Mouse (Mus musculus) liver, embryonic 14.5 days (tissue): ENCODE results near the gene Timeless. TPM values are rescaled to one million over a fixed set of nuclear protein-coding genes. Genes with fewer than 3 reads are reported as not detected.
A peak's percentile ranks its signal among the peaks of the same experiment; 100 is the strongest.

ENCODE experiments used
- ATAC-seq: fragments of 200-750 bp; cut with Nextera tagmentation; 2 replicates; pipeline ENCODE4 v1.8.0; 2017; ENCODE audit warnings: moderate number of reproducible peaks, mild to moderate bottlenecking, moderate library complexity; ENCODE audit not compliant: insufficient read depth
- DNase-seq, 3 experiments: peaks; one replicate each; pipeline ENCODE4 v3.0.0-alpha.2; 2012 to 2013; ENCODE audit warnings: low read depth in 3 of 3, low spot score in 3 of 3
- H3K27ac ChIP-seq: fragments of 300-500 bp; sonication (generic); 2 replicates; pipeline ENCODE4 v1.5.1; 2014; ENCODE audit warnings: moderate library complexity, mild to moderate bottlenecking, control low read depth, inconsistent platforms
- H3K27me3 ChIP-seq: fragments of 300-500 bp; sonication (generic); 2 replicates; pipeline ENCODE4 v1.6.1; 2014; ENCODE audit warnings: mild to moderate bottlenecking, low read length, moderate library complexity; ENCODE audit not compliant: control insufficient read depth, insufficient read depth
- H3K36me3 ChIP-seq: fragments of 300-500 bp; sonication (generic); replicated peaks from 2 replicates; pipeline ENCODE4 v1.6.1; 2014; ENCODE audit warnings: low read depth; ENCODE audit not compliant: control insufficient read depth, insufficient read depth
- H3K4me1 ChIP-seq, 2 experiments: fragments of 200-500 bp in 1 of 2; fragments of 300-500 bp in 1 of 2; sonication (generic) in 1 of 2; replicated peaks; 2 replicates each; pipeline ENCODE4 v1.6.1; 2012 to 2014; ENCODE audit warnings: antibody characterized with exemption in 1 of 2, inconsistent platforms in 1 of 2, low read length in 1 of 2; ENCODE audit not compliant: control insufficient read depth in 2 of 2, insufficient read depth in 2 of 2
- H3K4me2 ChIP-seq: fragments of 300-500 bp; sonication (generic); 2 replicates; pipeline ENCODE4 v1.6.1; 2014; ENCODE audit warnings: low read depth, mild to moderate bottlenecking, control low read depth, moderate library complexity
- H3K4me3 ChIP-seq, 2 experiments: fragments of 200-500 bp in 1 of 2; fragments of 300-500 bp in 1 of 2; sonication (generic) in 1 of 2; 2 replicates each; pipeline ENCODE4 v1.5.1; 2012 to 2014; ENCODE audit warnings: low read depth in 2 of 2, low read length in 2 of 2, mild to moderate bottlenecking in 2 of 2, control low read depth in 1 of 2, inconsistent platforms in 1 of 2, moderate library complexity in 1 of 2; ENCODE audit not compliant: insufficient read depth in 1 of 2
- H3K9ac ChIP-seq: fragments of 300-500 bp; sonication (generic); replicated peaks from 2 replicates; pipeline ENCODE4 v1.6.1; 2014; ENCODE audit warnings: mild to moderate bottlenecking, control low read depth, moderate library complexity
- H3K9me3 ChIP-seq: fragments of 300-500 bp; sonication (generic); 2 replicates; pipeline ENCODE4 v1.6.1; 2016; ENCODE audit warnings: low read length, mixed read lengths; ENCODE audit not compliant: control insufficient read depth
- CTCF ChIP-seq: IDR thresholded peaks from 2 replicates; pipeline ENCODE4 v1.5.1; 2016; ENCODE audit warnings: antibody characterized with exemption, low read depth, control low read depth
- EP300 ChIP-seq: IDR thresholded peaks from 2 replicates; pipeline ENCODE4 v1.6.1; 2016; ENCODE audit warnings: antibody characterized with exemption, low read depth
- WGBS: fragments of 180-500 bp; shearing (Covaris S2); extraction: QIAGEN DNeasy Blood & Tissue Kit; methylation state at CpG from one replicate; pipeline ENCODE4 v1.1.7; 2014; ENCODE audit not compliant: insufficient replicate concordance; 5-methylcytosine and 5-hydroxymethylcytosine counted together
- polyA plus RNA-seq, 2 experiments: library from polyadenylated mRNA; depleted of rRNA in 1 of 2; stranded (reverse) in 1 of 2; unstranded in 1 of 2; fragments of >200 nt; fragmentation: Nextera tagmentation in 1 of 2; extraction: Ambion mirVana in 1 of 2; gene quantifications; 2 replicates each; pipeline versions ENCODE4 v1.2.1 to v1.2.3; 2012 to 2014

Gene Timeless
- polyA plus RNA-seq, 2 experiments = 12.9 to 23.4 TPM

- Histone ChIP-seq H3K4me1 (peaks cover 0 to 8% of the 10 kb centered on the region in 2 experiments; a peak in 1 of 4 replicates), H3K4me2 (no peak overlapping the region), H3K36me3 (no peaks in the 10 kb centered on the region), H3K4me3 (no peak overlapping the region), H3K27me3 (no peaks in the 10 kb centered on the region), H3K9me3 (no peaks in the 10 kb centered on the region), H3K27ac (no peak overlapping the region), H3K9ac (no peak overlapping the region)
- no peak for DNase-seq
- ATAC-seq = no peak
- 55% methylated on average over 6 of the region's 6 CpGs for WGBS
- TF ChIP-seq CTCF (no peak), EP300 (no peak)
These were observed 31.8 kb downstream of the Timeless start for GRCm38 (mm10) chr10:128263393-128264310.

GRCm38 (mm10) chr10:128268371-128268770, 36.5 kb downstream of the Timeless start, which contains the start of gene Apof:
Gene Apof, plus strand, starts transcription at chr10:128268671.
- no peak within 1 kb of the TSS; the same call in 1 of the 2 replicates for H3K27ac ChIP-seq
- WGBS = 71% methylated on average over 6 of the region's 6 CpGs
- peak in 2 of 3 experiments; percentile 31 to 39 for DNase-seq
- H3K4me1 ChIP-seq = peaks cover 0 to 5% of the 10 kb centered on the region in 2 experiments; a peak in 2 of 4 replicates
- H3K27me3 ChIP-seq = no peaks in the 10 kb centered on the region
- no peak within 1 kb of the TSS for H3K9ac ChIP-seq
- H3K4me3 ChIP-seq = peak within 1 kb of the TSS; percentile 28 to 36
- no peak for ATAC-seq
- no peaks in the 10 kb centered on the region for H3K36me3 ChIP-seq
- H3K4me2 ChIP-seq = peak within 1 kb of the TSS; percentile 80
- no peaks in the 10 kb centered on the region for H3K9me3 ChIP-seq
- TF ChIP-seq CTCF (no peak), EP300 (no peak)

GRCm38 (mm10) chr10:128269206-128269910, 37.5 kb downstream of the Timeless start:
- DNase-seq = no peak
- ATAC-seq = no peak
- H3K27ac ChIP-seq = no peak overlapping the region

GRCm38 (mm10) chr10:128270287-128270841, 38.5 kb downstream of the Timeless start, which contains the start of gene Stat2:
Gene Stat2, plus strand, starts transcription at chr10:128270559.
- H3K9ac ChIP-seq = peak within 1 kb of the TSS; percentile 82
- H3K4me1 ChIP-seq = peaks cover 0 to 5% of the 10 kb centered on the region in 2 experiments; a peak in 2 of 4 replicates
- no peaks in the 10 kb centered on the region for H3K36me3 ChIP-seq
- H3K27ac ChIP-seq = peak within 1 kb of the TSS; percentile 44
- no peaks in the 10 kb centered on the region for H3K27me3 ChIP-seq
- WGBS = under 1% methylated on average over 43 of the region's 43 CpGs
- H3K4me2 ChIP-seq = peak within 1 kb of the TSS; percentile 80
- H3K4me3 ChIP-seq = peak within 1 kb of the TSS; percentile 75 to 97
- ATAC-seq (peak; percentile 99), DNase-seq (peak; percentile 97 to 98 (median 97))
- TF ChIP-seq CTCF (no peak), EP300 (no peak)
- no peaks in the 10 kb centered on the region for H3K9me3 ChIP-seq

More at GRCm38 (mm10) chr10:128269206-128269910, 37.5 kb downstream of the Timeless start:
- TF ChIP-seq EP300 (no peak), CTCF (no peak)
- H3K9me3 ChIP-seq = no peaks in the 10 kb centered on the region
- H3K9ac ChIP-seq = no peak overlapping the region
- peaks cover 0 to 5% of the 10 kb centered on the region in 2 experiments; a peak in 2 of 4 replicates for H3K4me1 ChIP-seq
- peak overlapping the region; percentile 5 to 75; a peak in 2 of 4 replicates for H3K4me3 ChIP-seq
- H3K27me3 ChIP-seq = no peaks in the 10 kb centered on the region
- H3K4me2 ChIP-seq = peak overlapping the region; percentile 80
- 77% methylated on average over 16 of the region's 16 CpGs for WGBS
- no peaks in the 10 kb centered on the region for H3K36me3 ChIP-seq
